Mouse (Mus musculus): ENCODE data around the gene Atl1. TPM values are rescaled to one million over a fixed set of nuclear protein-coding genes. Genes with fewer than 3 reads are reported as not detected.
A peak's percentile ranks its signal among the peaks of the same experiment; 100 is the strongest.

The Atl1 gene
- polyA plus RNA-seq (2016; fragmentation: Nextera tagmentation; extraction: Ambion mirVana): 11.0 and 11.2 TPM in 2 replicates

- peak within 1 kb of the TSS; percentile 92 for H3K4me3 ChIP-seq
- H3K36me3 ChIP-seq (replicated peaks): peaks cover 6% of the 10 kb centered on the region; the same call in 1 of the 2 replicates
- under 1% methylated on average over 118 of the region's 118 CpGs for WGBS
- no peaks in the 10 kb centered on the region for H3K27me3 ChIP-seq (replicated peaks; ENCODE audit: low read depth, poor library complexity, severe bottlenecking)
- DNase-seq (ENCODE audit: low spot score): peak; percentile 92
- peak within 1 kb of the TSS; percentile 98 for H3K27ac ChIP-seq (replicated peaks)
- H3K4me1 ChIP-seq: peaks cover 47% of the 10 kb centered on the region
- H3K9me3 ChIP-seq: no peaks in the 10 kb centered on the region
Observed at GRCm38 (mm10) chr12:69892371-69893251, at the start of gene Atl1, which contains the start of gene Map4k5. Atl1 (plus strand) TSS chr12:69892614. Map4k5 (minus strand) TSS chr12:69893200.

GRCm38 (mm10) chr12:69843531-69844445 is 48.6 kb upstream of the Atl1 start:
- Histone ChIP-seq H3K36me3 (replicated peaks) (peaks cover 85% of the 10 kb centered on the region), H3K4me1 (no peaks in the 10 kb centered on the region), H3K9me3 (no peaks in the 10 kb centered on the region), H3K27ac (replicated peaks) (no peak overlapping the region), H3K27me3 (replicated peaks; ENCODE audit: low read depth, poor library complexity, severe bottlenecking) (no peaks in the 10 kb centered on the region), H3K4me3 (no peak overlapping the region)
- 70% methylated on average over 19 of the region's 19 CpGs for WGBS
- DNase-seq (ENCODE audit: low spot score): peak; percentile 41

- no peak for DNase-seq (ENCODE audit: low spot score)
- H3K4me1 ChIP-seq: no peaks in the 10 kb centered on the region
- peaks cover 80% of the 10 kb centered on the region for H3K36me3 ChIP-seq (replicated peaks)
- no peak overlapping the region for H3K4me3 ChIP-seq
- H3K27ac ChIP-seq (replicated peaks): no peak overlapping the region
- H3K9me3 ChIP-seq: no peaks in the 10 kb centered on the region
- no peaks in the 10 kb centered on the region for H3K27me3 ChIP-seq (replicated peaks; ENCODE audit: low read depth, poor library complexity, severe bottlenecking)
- 92% methylated on average over 8 of the region's 9 CpGs for WGBS
Observed at GRCm38 (mm10) chr12:69845722-69846121, 46.7 kb upstream of the Atl1 start.

- no peak overlapping the region for H3K4me3 ChIP-seq
- no peaks in the 10 kb centered on the region for H3K4me1 ChIP-seq
- no peaks in the 10 kb centered on the region for H3K9me3 ChIP-seq
- no peak overlapping the region for H3K27ac ChIP-seq (replicated peaks)
- no peaks in the 10 kb centered on the region for H3K27me3 ChIP-seq (replicated peaks; ENCODE audit: low read depth, poor library complexity, severe bottlenecking)
- DNase-seq (ENCODE audit: low spot score): no peak
- WGBS: 92% methylated on average over 9 of the region's 9 CpGs
- H3K36me3 ChIP-seq (replicated peaks): peaks cover 80% of the 10 kb centered on the region
Observed at GRCm38 (mm10) chr12:69846499-69846898, 45.9 kb upstream of the Atl1 start.

GRCm38 (mm10) chr12:69848083-69848878 is 44.1 kb upstream of the Atl1 start:
- no peak overlapping the region for H3K4me3 ChIP-seq
- H3K27ac ChIP-seq (replicated peaks): no peak overlapping the region
- H3K4me1 ChIP-seq: no peaks in the 10 kb centered on the region
- no peaks in the 10 kb centered on the region for H3K9me3 ChIP-seq
- DNase-seq (ENCODE audit: low spot score): no peak
- no peaks in the 10 kb centered on the region for H3K27me3 ChIP-seq (replicated peaks; ENCODE audit: low read depth, poor library complexity, severe bottlenecking)
- peaks cover 79% of the 10 kb centered on the region for H3K36me3 ChIP-seq (replicated peaks)
- 92% methylated on average over 12 of the region's 12 CpGs for WGBS

- H3K9me3 ChIP-seq: no peaks in the 10 kb centered on the region
- H3K36me3 ChIP-seq (replicated peaks): peaks cover 64% of the 10 kb centered on the region
- no peak for DNase-seq (ENCODE audit: low spot score)
- no peaks in the 10 kb centered on the region for H3K4me1 ChIP-seq
- H3K27me3 ChIP-seq (replicated peaks; ENCODE audit: low read depth, poor library complexity, severe bottlenecking): no peaks in the 10 kb centered on the region
- H3K27ac ChIP-seq (replicated peaks): no peak overlapping the region
- no peak overlapping the region for H3K4me3 ChIP-seq
- 88% methylated on average over 9 of the region's 9 CpGs for WGBS
Observed at GRCm38 (mm10) chr12:69852288-69852687, 40.1 kb upstream of the Atl1 start.

GRCm38 (mm10) chr12:69853387-69853786 is 39.0 kb upstream of the Atl1 start:
- H3K36me3 ChIP-seq (replicated peaks): peaks cover 56% of the 10 kb centered on the region
- no peaks in the 10 kb centered on the region for H3K4me1 ChIP-seq
- 92% methylated on average over 11 of the region's 11 CpGs for WGBS
- H3K27me3 ChIP-seq (replicated peaks; ENCODE audit: low read depth, poor library complexity, severe bottlenecking): no peaks in the 10 kb centered on the region
- H3K27ac ChIP-seq (replicated peaks): no peak overlapping the region
- no peaks in the 10 kb centered on the region for H3K9me3 ChIP-seq
- H3K4me3 ChIP-seq: no peak overlapping the region
- no peak for DNase-seq (ENCODE audit: low spot score)

- DNase-seq (ENCODE audit: low spot score): no peak
- Histone ChIP-seq H3K27me3 (replicated peaks; ENCODE audit: low read depth, poor library complexity, severe bottlenecking) (no peaks in the 10 kb centered on the region), H3K4me3 (no peak overlapping the region), H3K9me3 (no peaks in the 10 kb centered on the region), H3K27ac (replicated peaks) (no peak overlapping the region), H3K36me3 (replicated peaks) (peaks cover 53% of the 10 kb centered on the region), H3K4me1 (no peaks in the 10 kb centered on the region)
- 84% methylated on average over 2 of the region's 2 CpGs for WGBS
Observed at GRCm38 (mm10) chr12:69853942-69854341, 38.5 kb upstream of the Atl1 start.

- peaks cover 41% of the 10 kb centered on the region for H3K36me3 ChIP-seq (replicated peaks)
- no peaks in the 10 kb centered on the region for H3K4me1 ChIP-seq
- WGBS: 95% methylated on average over 12 of the region's 12 CpGs
- no peaks in the 10 kb centered on the region for H3K9me3 ChIP-seq
- no peak overlapping the region for H3K4me3 ChIP-seq
- H3K27ac ChIP-seq (replicated peaks): no peak overlapping the region
- no peaks in the 10 kb centered on the region for H3K27me3 ChIP-seq (replicated peaks; ENCODE audit: low read depth, poor library complexity, severe bottlenecking)
- DNase-seq (ENCODE audit: low spot score): no peak
Observed at GRCm38 (mm10) chr12:69855641-69856300, 36.6 kb upstream of the Atl1 start.

- no peaks in the 10 kb centered on the region for H3K9me3 ChIP-seq
- H3K36me3 ChIP-seq (replicated peaks): peaks cover 39% of the 10 kb centered on the region
- no peak overlapping the region for H3K27ac ChIP-seq (replicated peaks)
- no peak for DNase-seq (ENCODE audit: low spot score)
- H3K4me1 ChIP-seq: no peaks in the 10 kb centered on the region
- 96% methylated on average over 10 of the region's 10 CpGs for WGBS
- H3K4me3 ChIP-seq: no peak overlapping the region
- H3K27me3 ChIP-seq (replicated peaks; ENCODE audit: low read depth, poor library complexity, severe bottlenecking): no peaks in the 10 kb centered on the region
Observed at GRCm38 (mm10) chr12:69856398-69856797, 36.0 kb upstream of the Atl1 start.

GRCm38 (mm10) chr12:69857597-69857996 is 34.8 kb upstream of the Atl1 start:
- no peaks in the 10 kb centered on the region for H3K4me1 ChIP-seq
- H3K27me3 ChIP-seq (replicated peaks; ENCODE audit: low read depth, poor library complexity, severe bottlenecking): no peaks in the 10 kb centered on the region
- H3K27ac ChIP-seq (replicated peaks): no peak overlapping the region
- H3K36me3 ChIP-seq (replicated peaks): peaks cover 28% of the 10 kb centered on the region
- DNase-seq (ENCODE audit: low spot score): no peak
- no peak overlapping the region for H3K4me3 ChIP-seq
- WGBS: 93% methylated on average over 2 of the region's 2 CpGs
- no peaks in the 10 kb centered on the region for H3K9me3 ChIP-seq

Data from embryonic facial prominence, embryonic 10.5 days (tissue).